Mouse (Mus musculus): Measurements from ENCODE around the gene Psmd10. TPM values are rescaled to one million over a fixed set of nuclear protein-coding genes. Genes with fewer than 3 reads are reported as not detected.

Gene Psmd10
- polyA plus RNA-seq, 1 experiment from 2014 or later: 77.6 TPM

GRCm38 (mm10) chrX:140956959-140957358 lies 431 bp upstream of the Psmd10 start:
- ATAC-seq: peak; percentile 42
- H3K27me3 ChIP-seq: no peaks in the 10 kb centered on the region
- in situ Hi-C loops (cut with MboI; ENCODE audit: low pct_unique_long_range_greater_than_20kb): no loop called here
- DNase-seq (ENCODE audit: low read depth, low spot score): no peak
- POLR2A ChIA-PET: no interaction called here
- CTCF ChIA-PET: interaction anchor here (1.3 to 1.4 kb wide), 2 partner anchors 16 to 27 kb away, joined by 4 to 5 read pairs; no protein-coding TSS in a partner anchor
- no peak for TF ChIP-seq CTCF (IDR thresholded peaks at IDR 0.05)

- no peak for ATAC-seq
- ChIA-PET POLR2A (no interaction called here), CTCF (interaction anchor here (1.3 kb wide), 1 partner anchor 12 kb away, joined by 3 read pairs; no protein-coding TSS in a partner anchor)
- TF ChIP-seq CTCF (IDR thresholded peaks at IDR 0.05): no peak
- in situ Hi-C loops (cut with MboI; ENCODE audit: low pct_unique_long_range_greater_than_20kb): no loop called here
- DNase-seq (ENCODE audit: low read depth, low spot score): no peak
- peaks cover 8% of the 10 kb centered on the region for H3K27me3 ChIP-seq
Measured at GRCm38 (mm10) chrX:140953618-140954017, 2.9 kb downstream of the Psmd10 start.

GRCm38 (mm10) chrX:140936271-140936670 lies 20.3 kb downstream of the Psmd10 start:
- ATAC-seq (no peak), DNase-seq (ENCODE audit: low read depth, low spot score) (no peak)
- CTCF ChIA-PET: no interaction called here
- in situ Hi-C loops (cut with MboI; ENCODE audit: low pct_unique_long_range_greater_than_20kb): no loop called here
- no peak for TF ChIP-seq CTCF (IDR thresholded peaks at IDR 0.05)
- peaks cover 69% of the 10 kb centered on the region for H3K27me3 ChIP-seq
- POLR2A ChIA-PET: no interaction called here

- CTCF ChIA-PET: interaction anchor here (1.8 kb wide), 1 partner anchor 15 kb away, joined by 4 read pairs; no protein-coding TSS in a partner anchor
- POLR2A ChIA-PET: no interaction called here
- H3K27me3 ChIP-seq: peaks cover 74% of the 10 kb centered on the region
- TF ChIP-seq CTCF (IDR thresholded peaks at IDR 0.05): no peak
- DNase-seq (ENCODE audit: low read depth, low spot score) (no peak), ATAC-seq (no peak)
- in situ Hi-C loops (cut with MboI; ENCODE audit: low pct_unique_long_range_greater_than_20kb): no loop called here
Measured at GRCm38 (mm10) chrX:140933263-140933662, 23.3 kb downstream of the Psmd10 start.

- ATAC-seq (no peak), DNase-seq (ENCODE audit: low read depth, low spot score) (no peak)
- in situ Hi-C loops (cut with MboI; ENCODE audit: low pct_unique_long_range_greater_than_20kb): no loop called here
- peaks cover 71% of the 10 kb centered on the region for H3K27me3 ChIP-seq
- POLR2A ChIA-PET: no interaction called here
- CTCF ChIA-PET: interaction anchor here (1.8 kb wide), 1 partner anchor 14 kb away, joined by 4 read pairs; no protein-coding TSS in a partner anchor
- peak; percentile 48 for TF ChIP-seq CTCF (IDR thresholded peaks at IDR 0.05)
Measured at GRCm38 (mm10) chrX:140932066-140932465, 24.5 kb downstream of the Psmd10 start.

- in situ Hi-C loops (cut with MboI; ENCODE audit: low pct_unique_long_range_greater_than_20kb): no loop called here
- no peak for ATAC-seq
- TF ChIP-seq CTCF (IDR thresholded peaks at IDR 0.05): no peak
- POLR2A ChIA-PET: no interaction called here
- no peak for DNase-seq (ENCODE audit: low read depth, low spot score)
- H3K27me3 ChIP-seq: peaks cover 57% of the 10 kb centered on the region
- CTCF ChIA-PET: interaction anchor here (1.3 kb wide), 1 partner anchor 11 kb away, joined by 3 read pairs; no protein-coding TSS in a partner anchor
Measured at GRCm38 (mm10) chrX:140921321-140921720, 35.2 kb downstream of the Psmd10 start.

GRCm38 (mm10) chrX:140907360-140907759 lies 49.2 kb downstream of the Psmd10 start, which contains the start of gene Vsig1:
Gene Vsig1, plus strand, starts transcription at chrX:140907608.
- no peak for ATAC-seq
- in situ Hi-C loops (cut with MboI; ENCODE audit: low pct_unique_long_range_greater_than_20kb): no loop called here
- TF ChIP-seq CTCF (IDR thresholded peaks at IDR 0.05): no peak

GRCm38 (mm10) chrX:140903487-140903886 lies 53.0 kb downstream of the Psmd10 start:
- ATAC-seq (no peak), DNase-seq (ENCODE audit: low read depth, low spot score) (no peak)
- CTCF ChIA-PET: no interaction called here
- in situ Hi-C loops (cut with MboI; ENCODE audit: low pct_unique_long_range_greater_than_20kb): no loop called here
- POLR2A ChIA-PET: no interaction called here
- TF ChIP-seq CTCF (IDR thresholded peaks at IDR 0.05): no peak
- H3K27me3 ChIP-seq: peaks cover 59% of the 10 kb centered on the region

More at GRCm38 (mm10) chrX:140907360-140907759, 49.2 kb downstream of the Psmd10 start, which contains the start of gene Vsig1:
- no peak for DNase-seq (ENCODE audit: low read depth, low spot score)
- CTCF ChIA-PET: no interaction called here
- POLR2A ChIA-PET: no interaction called here
- peaks cover 82% of the 10 kb centered on the region for H3K27me3 ChIP-seq

Other genes with a start within 250 kb of the Psmd10 start
- gene Tex13b, start 143.3 kb downstream of the Psmd10 start, polyA plus RNA-seq (2021): not detected
- not detected for gene Vsig1, start 49.1 kb downstream of the Psmd10 start, polyA plus RNA-seq (2021)
- gene Atg4a, start 179 bp upstream of the Psmd10 start, polyA plus RNA-seq (2021): 18.3 TPM